Mouse (Mus musculus) olfactory bulb, adult 2 months (tissue): ENCODE results near the gene E330017A01Rik.

ENCODE experiments used
- CTCF ChIP-seq: fragments of 200-500 bp; IDR thresholded peaks from 2 replicates; pipeline ENCODE4 v1.5.1; 2012; ENCODE audit warnings: low read depth, mild to moderate bottlenecking, low read length, moderate library complexity; ENCODE audit not compliant: insufficient read depth
- POLR2A ChIP-seq: fragments of 200-500 bp; IDR thresholded peaks from 2 replicates; pipeline ENCODE4 v1.6.1; 2012; ENCODE audit warnings: mild to moderate bottlenecking, low read depth, low read length, moderate library complexity; ENCODE audit not compliant: insufficient read depth

DNA sequence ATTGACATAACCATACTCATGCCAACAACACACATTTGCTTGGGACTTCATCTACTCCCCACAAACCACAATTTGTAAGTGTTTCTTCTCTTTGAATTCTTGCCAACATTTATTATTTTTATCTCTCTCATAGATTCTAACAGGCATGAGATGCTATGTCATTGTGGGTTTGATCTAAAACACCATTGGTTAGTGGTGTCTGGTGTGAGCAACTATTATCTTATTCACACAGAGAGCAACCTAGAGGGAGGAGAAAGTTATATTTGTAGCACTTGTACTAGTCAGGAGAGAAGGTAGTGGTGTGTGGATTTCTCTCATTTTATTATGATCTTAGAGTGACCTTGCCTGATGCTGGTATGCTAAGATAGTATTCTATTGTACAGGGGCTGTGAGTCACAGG is 33.9 kb downstream of the E330017A01Rik start:
- no peak for TF ChIP-seq CTCF
- no peak for TF ChIP-seq POLR2A
